Mouse (Mus musculus): ENCODE data around the gene Rbm34. TPM values are rescaled to one million over a fixed set of nuclear protein-coding genes. Genes with fewer than 3 reads are reported as not detected.
A peak's percentile ranks its signal among the peaks of the same experiment; 100 is the strongest.

Gene Rbm34
- total and polyA plus RNA-seq, 3 experiments = 24.8 to 42.7 (median 42.3) TPM

GRCm38 (mm10) chr8:126935932-126936331 lies 34.9 kb downstream of the Rbm34 start (continued):
- TF ChIP-seq IRF4 (IDR thresholded peaks at IDR 0.05; ENCODE audit: low read depth, low read length) (no peak), ZC3H11A (IDR thresholded peaks at IDR 0.05; ENCODE audit: low read depth, low read length) (no peak), MAZ (IDR thresholded peaks at IDR 0.05; ENCODE audit: low read depth, low read length) (no peak), ELF1 (IDR thresholded peaks at IDR 0.05; ENCODE audit: low read depth, low read length) (no peak), ETS1 (conservative IDR thresholded peaks at IDR 0.05; ENCODE audit: low read depth, low read length) (no peak), BHLHE40 (IDR thresholded peaks at IDR 0.05; ENCODE audit: low read depth, low read length) (no peak), RAD21 (IDR thresholded peaks at IDR 0.05; ENCODE audit: low read depth, low read length) (peak; percentile 3), CHD1 (IDR thresholded peaks at IDR 0.05; ENCODE audit: low read depth, low read length) (no peak), MXI1 (IDR thresholded peaks at IDR 0.05; ENCODE audit: low read depth, low read length) (no peak), E2F4 (IDR thresholded peaks at IDR 0.05; ENCODE audit: insufficient replicate concordance, low read depth, low read length) (no peak), USF1 (IDR thresholded peaks at IDR 0.05; ENCODE audit: low read depth, low read length) (no peak)

- Histone ChIP-seq H3K9me3 (replicated peaks; ENCODE audit: low read length) (no peaks in the 10 kb centered on the region), H3K36me3 (replicated peaks in 1 of 2; ENCODE audit: control insufficient read depth in 1 of 2, insufficient read depth in 1 of 2, low read length in 1 of 2) (peaks cover 76 to 92% of the 10 kb centered on the region in 2 experiments), H3K9ac (ENCODE audit: insufficient read depth, low read depth) (no peak overlapping the region), H3K27ac (ENCODE audit: insufficient read depth, low read depth) (no peak overlapping the region), H3K4me1 (ENCODE audit: control insufficient read depth in 1 of 2, insufficient read depth in 2 of 2) (peaks cover 7 to 33% of the 10 kb centered on the region in 2 experiments; a peak in 3 of 4 replicates), H3K79me2 (replicated peaks; ENCODE audit: control insufficient read depth, extremely low read depth, insufficient read depth, poor library complexity, severe bottlenecking) (peaks cover 54% of the 10 kb centered on the region), H3K4me2 (ENCODE audit: insufficient read depth, low read depth, poor library complexity, severe bottlenecking) (no peak overlapping the region), H3K27me3 (replicated peaks) (no peaks in the 10 kb centered on the region), H3K4me3 (replicated peaks in 1 of 3; ENCODE audit: low read depth in 2 of 3, low read length in 2 of 3, poor library complexity in 1 of 3) (no peak overlapping the region)
- in situ Hi-C loops (cut with MboI; ENCODE audit: low pct_ligation_motif_present, low pct_unique_long_range_greater_than_20kb, low sequenced_read_pairs) (no loop called here), dilution Hi-C loops (cut with MboI; ENCODE audit: extremely low pct_ligation_motif_present, extremely low pct_unique_long_range_greater_than_20kb, low sequenced_read_pairs) (no loop called here)
- no peak for DNase-seq (ENCODE audit: extremely low read depth)
- no peak for TF ChIP-seq POLR2AphosphoS2 (IDR thresholded peaks at IDR 0.05; ENCODE audit: low read depth, low read length)
- TF ChIP-seq JUND (conservative IDR thresholded peaks at IDR 0.05; ENCODE audit: low read depth, low read length) = no peak
- no peak for TF ChIP-seq RCOR1 (conservative IDR thresholded peaks at IDR 0.05; ENCODE audit: low read depth, low read length)
- no peak for TF ChIP-seq CTCF (conservative IDR thresholded peaks at IDR 0.05 in 1 of 2, IDR thresholded peaks at IDR 0.05 in 1 of 2; ENCODE audit: low read depth in 2 of 2, low read length in 2 of 2)
- TF ChIP-seq MYC (IDR thresholded peaks at IDR 0.05; ENCODE audit: low read depth, low read length) = no peak
- no peak for TF ChIP-seq KAT2A (IDR thresholded peaks at IDR 0.05; ENCODE audit: insufficient replicate concordance, low read length)
- no peak for TF ChIP-seq USF2 (conservative IDR thresholded peaks at IDR 0.05; ENCODE audit: low read depth, low read length)
Measured at GRCm38 (mm10) chr8:126935387-126935786, 35.5 kb downstream of the Rbm34 start.

- DNase-seq (ENCODE audit: extremely low read depth) = no peak
- Histone ChIP-seq H3K79me2 (replicated peaks; ENCODE audit: control insufficient read depth, extremely low read depth, insufficient read depth, poor library complexity, severe bottlenecking) (peaks cover 28% of the 10 kb centered on the region), H3K9me3 (replicated peaks; ENCODE audit: low read length) (no peaks in the 10 kb centered on the region), H3K36me3 (replicated peaks in 1 of 2; ENCODE audit: control insufficient read depth in 1 of 2, insufficient read depth in 1 of 2, low read length in 1 of 2) (peaks cover 81 to 94% of the 10 kb centered on the region in 2 experiments), H3K9ac (ENCODE audit: insufficient read depth, low read depth) (no peak overlapping the region), H3K4me2 (ENCODE audit: insufficient read depth, low read depth, poor library complexity, severe bottlenecking) (no peak overlapping the region), H3K4me1 (ENCODE audit: control insufficient read depth in 1 of 2, insufficient read depth in 2 of 2) (peaks cover 7 to 33% of the 10 kb centered on the region in 2 experiments; a peak in 3 of 4 replicates), H3K4me3 (replicated peaks in 1 of 3; ENCODE audit: low read depth in 2 of 3, low read length in 2 of 3, poor library complexity in 1 of 3) (no peak overlapping the region), H3K27ac (ENCODE audit: insufficient read depth, low read depth) (peak overlapping the region; percentile 67; the same call in 1 of the 2 replicates), H3K27me3 (replicated peaks) (no peaks in the 10 kb centered on the region)
- in situ Hi-C loops (cut with MboI; ENCODE audit: low pct_ligation_motif_present, low pct_unique_long_range_greater_than_20kb, low sequenced_read_pairs) = no loop called here
- TF ChIP-seq MAX (IDR thresholded peaks at IDR 0.05; ENCODE audit: low read length) (no peak), USF2 (conservative IDR thresholded peaks at IDR 0.05; ENCODE audit: low read depth, low read length) (no peak), POLR2AphosphoS2 (IDR thresholded peaks at IDR 0.05; ENCODE audit: low read depth, low read length) (0 out of 2 replicates have a peak, but pooled peaks have one; percentile 25), SIN3A (IDR thresholded peaks at IDR 0.05; ENCODE audit: low read length) (no peak), BHLHE40 (IDR thresholded peaks at IDR 0.05; ENCODE audit: low read depth, low read length) (no peak), POLR2A (IDR thresholded peaks at IDR 0.05; ENCODE audit: low read depth, low read length) (0 out of 2 replicates have a peak, but pooled peaks have one; percentile 16)
- dilution Hi-C loops (cut with MboI; ENCODE audit: extremely low pct_ligation_motif_present, extremely low pct_unique_long_range_greater_than_20kb, low sequenced_read_pairs) = no loop called here
Measured at GRCm38 (mm10) chr8:126932656-126933055, 38.2 kb downstream of the Rbm34 start.

All from CH12.LX (cell line).